Mouse (Mus musculus): ENCODE measurements around the gene Tcf20.
A peak's percentile ranks its signal among the peaks of the same experiment; 100 is the strongest.
"Not testable (repeated sequence)": the region's sequence is repeated elsewhere in the genome, so short reads cannot be mapped to it uniquely, and the experiment has no call there.

Gene Tcf20

GRCm38 (mm10) chr15:82902521-82902920, 85.2 kb downstream of the Tcf20 start:
- DNase-seq (ENCODE audit: inconsistent age in 2 of 2, low spot score in 1 of 2): no peak

GRCm38 (mm10) chr15:82901306-82901705, 86.4 kb downstream of the Tcf20 start:
- peak; percentile 9 to 31 for DNase-seq (ENCODE audit: inconsistent age in 2 of 2, low spot score in 1 of 2)

GRCm38 (mm10) chr15:82900331-82900730, 87.3 kb downstream of the Tcf20 start:
- no peak for DNase-seq (ENCODE audit: inconsistent age in 2 of 2, low spot score in 1 of 2)

- peak; percentile 88 to 95 for DNase-seq (ENCODE audit: inconsistent age in 2 of 2, low spot score in 1 of 2)
Measured at GRCm38 (mm10) chr15:82899676-82900301, 87.9 kb downstream of the Tcf20 start.

- peak; percentile 49 to 75 for DNase-seq (ENCODE audit: inconsistent age in 2 of 2, low spot score in 1 of 2)
Measured at GRCm38 (mm10) chr15:82898740-82899675, 88.7 kb downstream of the Tcf20 start.

GRCm38 (mm10) chr15:82898141-82898739, 89.4 kb downstream of the Tcf20 start:
- no peak for DNase-seq (ENCODE audit: inconsistent age in 2 of 2, low spot score in 1 of 2)

GRCm38 (mm10) chr15:82896336-82896735, 91.3 kb downstream of the Tcf20 start:
- DNase-seq (ENCODE audit: inconsistent age in 2 of 2, low spot score in 1 of 2): no peak

GRCm38 (mm10) chr15:82890470-82890869, 97.2 kb downstream of the Tcf20 start:
- DNase-seq (ENCODE audit: inconsistent age in 2 of 2, low spot score in 1 of 2): no peak

- DNase-seq (ENCODE audit: inconsistent age in 2 of 2, low spot score in 1 of 2): no peak
Measured at GRCm38 (mm10) chr15:82889426-82889825, 98.2 kb downstream of the Tcf20 start.

- no peak for DNase-seq (ENCODE audit: inconsistent age in 2 of 2, low spot score in 1 of 2)
Measured at GRCm38 (mm10) chr15:82888466-82888865, 99.2 kb downstream of the Tcf20 start.

- DNase-seq (ENCODE audit: inconsistent age in 2 of 2, low spot score in 1 of 2): no peak
Measured at GRCm38 (mm10) chr15:82877309-82877708, 110.4 kb downstream of the Tcf20 start.

GRCm38 (mm10) chr15:82876863-82877262, 110.8 kb downstream of the Tcf20 start:
- DNase-seq (ENCODE audit: inconsistent age in 2 of 2, low spot score in 1 of 2): no peak

GRCm38 (mm10) chr15:82872037-82872436, 115.6 kb downstream of the Tcf20 start:
- DNase-seq (ENCODE audit: inconsistent age in 2 of 2, low spot score in 1 of 2): no peak

- not testable (repeated sequence) for DNase-seq (ENCODE audit: inconsistent age in 2 of 2, low spot score in 1 of 2)
Measured at GRCm38 (mm10) chr15:82866286-82866685, 121.4 kb downstream of the Tcf20 start.

- DNase-seq (ENCODE audit: inconsistent age in 2 of 2, low spot score in 1 of 2): no peak
Measured at GRCm38 (mm10) chr15:82863674-82864073, 124.0 kb downstream of the Tcf20 start.

GRCm38 (mm10) chr15:82856652-82857378, 130.9 kb downstream of the Tcf20 start:
- peak in 1 of 2 experiments; percentile 61 for DNase-seq (ENCODE audit: inconsistent age in 2 of 2, low spot score in 1 of 2)

- DNase-seq (ENCODE audit: inconsistent age in 2 of 2, low spot score in 1 of 2): no peak
Measured at GRCm38 (mm10) chr15:82856065-82856464, 131.6 kb downstream of the Tcf20 start.

GRCm38 (mm10) chr15:82839146-82839545, 148.5 kb downstream of the Tcf20 start:
- no peak for DNase-seq (ENCODE audit: inconsistent age in 2 of 2, low spot score in 1 of 2)

- no peak for DNase-seq (ENCODE audit: inconsistent age in 2 of 2, low spot score in 1 of 2)
Measured at GRCm38 (mm10) chr15:82829917-82830316, 157.8 kb downstream of the Tcf20 start.

- DNase-seq (ENCODE audit: inconsistent age in 2 of 2, low spot score in 1 of 2): no peak
Measured at GRCm38 (mm10) chr15:82825866-82826265, 161.8 kb downstream of the Tcf20 start.

GRCm38 (mm10) chr15:82822347-82822746, 165.3 kb downstream of the Tcf20 start:
- DNase-seq (ENCODE audit: inconsistent age in 2 of 2, low spot score in 1 of 2): no peak
